Mouse (Mus musculus): ENCODE results near the gene Klhl25.
A peak's percentile ranks its signal among the peaks of the same experiment; 100 is the strongest.
"Not testable (repeated sequence)": the region's sequence is repeated elsewhere in the genome, so short reads cannot be mapped to it uniquely, and the experiment has no call there.

Gene Klhl25

GRCm38 (mm10) chr7:75873216-75873615 lies 25.1 kb downstream of the Klhl25 start:
- DNase-seq (ENCODE audit: low spot score in 2 of 2) = no peak

GRCm38 (mm10) chr7:75873746-75874145 lies 25.6 kb downstream of the Klhl25 start:
- no peak for DNase-seq (ENCODE audit: low spot score in 2 of 2)

- not testable (repeated sequence) for DNase-seq (ENCODE audit: low spot score in 2 of 2)
Observed at GRCm38 (mm10) chr7:75879436-75879835, 31.3 kb downstream of the Klhl25 start.

DNA sequence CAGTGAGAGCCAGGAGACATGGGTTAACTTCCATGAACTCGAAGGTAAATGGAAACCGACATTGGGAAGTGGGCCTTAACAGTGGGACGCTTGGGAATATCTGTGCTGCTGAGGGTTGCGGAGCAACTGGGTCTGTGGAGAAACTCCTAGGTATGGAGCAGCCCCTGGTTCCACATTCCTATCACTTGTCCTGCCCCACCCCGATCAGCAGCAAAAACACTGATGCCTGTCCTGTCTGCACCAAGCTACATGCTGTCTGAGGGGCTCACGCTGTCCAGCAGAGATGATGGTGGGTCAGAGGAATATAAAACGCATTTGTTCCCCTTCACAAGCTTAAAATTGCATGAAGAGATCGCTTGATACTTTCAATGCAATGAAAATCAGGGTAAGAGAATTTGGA lies 32.1 kb downstream of the Klhl25 start:
- DNase-seq (ENCODE audit: low spot score in 2 of 2) = no peak

GRCm38 (mm10) chr7:75880650-75881049 lies 32.5 kb downstream of the Klhl25 start:
- peak; percentile 70 to 73 for DNase-seq (ENCODE audit: low spot score in 2 of 2)

- no peak for DNase-seq (ENCODE audit: low spot score in 2 of 2)
Observed at GRCm38 (mm10) chr7:75881376-75881775, 33.3 kb downstream of the Klhl25 start.

GRCm38 (mm10) chr7:75881791-75882190 lies 33.7 kb downstream of the Klhl25 start:
- DNase-seq (ENCODE audit: low spot score in 2 of 2) = no peak

DNA sequence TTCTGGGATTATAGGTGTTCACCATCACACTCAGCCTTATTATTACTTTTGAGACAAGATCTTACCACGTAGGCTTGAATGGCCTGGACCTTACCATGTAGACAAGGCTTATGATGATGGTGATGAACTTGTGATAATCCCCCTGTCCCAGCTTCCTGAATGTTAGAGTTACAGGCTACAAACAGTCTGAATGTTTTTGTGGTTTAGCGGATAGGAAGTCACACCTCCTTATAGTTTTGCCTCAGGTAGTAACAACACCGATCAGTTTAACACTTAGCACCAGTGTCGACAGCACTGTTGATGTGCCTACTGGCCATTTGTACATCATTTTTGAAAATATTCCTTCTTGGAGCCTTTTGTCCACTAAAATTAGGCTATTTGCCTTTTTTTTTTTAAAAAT lies 43.4 kb downstream of the Klhl25 start:
- DNase-seq (ENCODE audit: low spot score in 2 of 2) = no peak

DNA sequence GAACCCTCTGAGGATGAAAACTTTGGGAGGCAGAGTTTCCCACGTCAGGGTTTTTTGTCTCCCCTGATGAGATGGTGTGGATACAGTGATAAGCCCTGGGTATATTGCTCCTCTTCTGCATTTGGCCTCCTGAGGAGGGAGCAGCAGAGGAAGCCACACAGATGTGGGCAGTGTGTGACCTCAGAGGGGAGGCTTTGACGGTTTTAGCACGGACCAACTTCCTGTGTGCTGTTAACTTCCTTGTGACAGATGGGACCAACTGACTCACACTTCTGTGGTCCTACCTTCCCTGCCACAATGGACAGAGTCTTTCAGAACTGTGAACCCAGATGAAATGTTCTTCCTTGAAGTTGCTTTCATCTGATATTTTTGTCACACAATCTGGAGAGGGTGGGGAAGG lies 44.6 kb downstream of the Klhl25 start:
- DNase-seq (ENCODE audit: low spot score in 2 of 2) = peak; percentile 17 to 23

GRCm38 (mm10) chr7:75893709-75894108 lies 45.6 kb downstream of the Klhl25 start:
- no peak for DNase-seq (ENCODE audit: low spot score in 2 of 2)

GRCm38 (mm10) chr7:75897041-75897440 lies 48.9 kb downstream of the Klhl25 start:
- DNase-seq (ENCODE audit: low spot score in 2 of 2) = no peak

DNA sequence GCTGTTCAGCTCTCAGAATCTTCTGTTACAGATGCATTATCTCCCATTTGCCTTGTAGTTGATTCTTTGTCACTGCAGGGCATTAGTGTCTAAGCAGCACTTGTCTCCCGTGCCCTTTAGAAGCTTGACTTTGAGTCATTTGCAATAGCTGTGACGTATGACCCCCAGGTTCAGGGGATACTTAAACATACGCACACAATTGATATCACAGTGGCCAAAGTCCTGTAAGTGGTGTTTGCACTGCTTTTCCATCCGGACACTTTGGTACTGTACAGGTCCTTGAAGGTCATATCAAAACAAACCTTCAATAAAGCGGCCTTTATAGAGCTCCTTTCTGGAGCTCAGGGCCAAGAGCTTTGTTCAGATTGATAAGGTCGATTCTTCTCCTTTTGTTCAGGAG lies 51.0 kb downstream of the Klhl25 start:
- DNase-seq (ENCODE audit: low spot score in 2 of 2) = no peak

DNA sequence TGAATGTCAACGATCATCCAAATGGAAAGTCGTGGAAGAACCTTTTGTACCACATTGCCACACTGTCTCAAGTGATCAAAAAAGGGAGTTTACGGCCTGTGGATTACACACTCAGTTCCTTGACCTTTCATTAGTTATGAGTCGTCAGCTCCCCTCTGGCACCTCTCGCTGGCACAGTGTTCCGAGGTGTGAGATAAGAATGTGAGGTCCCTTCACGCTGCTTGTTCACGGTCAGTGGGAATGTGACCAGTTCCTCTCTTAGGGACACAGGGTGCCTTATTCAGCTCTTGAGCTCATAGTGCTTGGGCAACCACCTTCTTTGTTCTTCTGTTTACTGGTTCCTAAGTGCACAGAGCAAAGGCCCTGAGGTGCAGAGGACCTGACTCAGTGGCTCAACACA lies 51.4 kb downstream of the Klhl25 start:
- DNase-seq (ENCODE audit: low spot score in 2 of 2) = no peak

GRCm38 (mm10) chr7:75899954-75900353 lies 51.8 kb downstream of the Klhl25 start:
- DNase-seq (ENCODE audit: low spot score in 2 of 2) = no peak

- no peak for DNase-seq (ENCODE audit: low spot score in 2 of 2)
Observed at GRCm38 (mm10) chr7:75905145-75905544, 57.0 kb downstream of the Klhl25 start.

DNA sequence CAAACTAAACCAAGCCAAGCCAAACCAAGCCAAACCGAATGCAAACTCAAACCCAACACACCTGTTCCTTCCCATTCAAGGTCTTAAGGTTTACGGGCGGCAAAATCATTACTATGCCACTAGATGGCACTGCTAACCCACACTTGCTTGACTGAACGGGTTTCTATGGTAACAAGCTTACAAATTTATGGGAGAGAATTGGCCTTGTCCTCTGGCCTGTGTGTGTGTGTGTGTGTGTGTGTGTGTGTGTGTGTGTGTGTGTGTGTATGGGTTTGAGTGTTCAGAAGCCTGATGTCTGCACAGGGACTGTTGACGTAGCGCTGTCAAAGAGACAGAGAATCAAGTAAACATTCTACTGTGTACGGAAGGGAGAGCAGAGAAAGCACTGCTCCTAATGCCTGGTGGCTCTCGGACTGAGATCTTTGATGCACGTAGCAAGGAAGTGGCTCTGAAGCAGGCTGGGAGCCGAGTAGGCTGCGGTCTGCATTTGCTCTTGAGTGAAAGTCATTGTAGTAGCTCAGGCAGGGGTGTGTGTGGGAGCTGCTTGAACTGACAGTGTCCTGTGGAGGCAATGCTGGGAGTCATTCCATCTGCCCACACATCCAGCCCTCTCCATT lies 62.0 kb downstream of the Klhl25 start:
- DNase-seq (ENCODE audit: low spot score in 2 of 2) = peak; percentile 41 to 50

- no peak for DNase-seq (ENCODE audit: low spot score in 2 of 2)
Observed at GRCm38 (mm10) chr7:75910652-75911035, 62.5 kb downstream of the Klhl25 start.

- peak; percentile 51 to 55 for DNase-seq (ENCODE audit: low spot score in 2 of 2)
Observed at GRCm38 (mm10) chr7:75913952-75914351, 65.8 kb downstream of the Klhl25 start.

- DNase-seq (ENCODE audit: low spot score in 2 of 2) = not testable (repeated sequence)
Observed at GRCm38 (mm10) chr7:75915550-75915949, 67.4 kb downstream of the Klhl25 start.

GRCm38 (mm10) chr7:75917662-75918061 lies 69.6 kb downstream of the Klhl25 start:
- no peak for DNase-seq (ENCODE audit: low spot score in 2 of 2)

- DNase-seq (ENCODE audit: low spot score in 2 of 2) = not testable (repeated sequence)
Observed at GRCm38 (mm10) chr7:75919745-75920144, 71.6 kb downstream of the Klhl25 start.
